Mouse (Mus musculus) stomach, embryonic 16.5 days (tissue): Measurements from ENCODE around the gene Drosha. TPM values are rescaled to one million over a fixed set of nuclear protein-coding genes. Genes with fewer than 3 reads are reported as not detected.
"Not testable (repeated sequence)": the region's sequence is repeated elsewhere in the genome, so short reads cannot be mapped to it uniquely, and the experiment has no call there.

Experiments used
- ATAC-seq: fragments of 200-750 bp; cut with Nextera tagmentation; 2 replicates; pipeline ENCODE4 v1.8.0; 2017; ENCODE audit warnings: moderate number of reproducible peaks, moderate TSS enrichment; ENCODE audit not compliant: insufficient read depth, low FRiP score
- H3K27ac ChIP-seq: fragments of 300-500 bp; sonication (generic); 2 replicates; pipeline ENCODE4 v1.5.1; 2014; ENCODE audit warnings: low read length
- H3K27me3 ChIP-seq: fragments of 300-500 bp; sonication (generic); 2 replicates; pipeline ENCODE4 v1.6.1; 2014; ENCODE audit warnings: low read length, control low read depth, mixed read lengths; ENCODE audit not compliant: control insufficient read depth, insufficient read depth
- H3K36me3 ChIP-seq: fragments of 300-500 bp; sonication (generic); 2 replicates; pipeline ENCODE4 v1.6.1; 2014; ENCODE audit warnings: low read length; ENCODE audit not compliant: control insufficient read depth, insufficient read depth
- H3K4me1 ChIP-seq: fragments of 300-500 bp; sonication (generic); 2 replicates; pipeline ENCODE4 v1.6.1; 2014; ENCODE audit warnings: low read length, control low read depth, mixed read lengths; ENCODE audit not compliant: control insufficient read depth, insufficient read depth
- H3K4me2 ChIP-seq: fragments of 300-500 bp; sonication (generic); 2 replicates; pipeline ENCODE4 v1.6.1; 2014; ENCODE audit warnings: low read depth, low read length, mixed read lengths
- H3K4me3 ChIP-seq: fragments of 300-500 bp; sonication (generic); replicated peaks from 2 replicates; pipeline ENCODE4 v1.5.1; 2014; ENCODE audit warnings: mild to moderate bottlenecking, low read length
- H3K9ac ChIP-seq: fragments of 300-500 bp; sonication (generic); 2 replicates; pipeline ENCODE4 v1.6.1; 2014; ENCODE audit warnings: low read length
- H3K9me3 ChIP-seq: fragments of 300-500 bp; sonication (generic); replicated peaks from 2 replicates; pipeline ENCODE4 v1.6.1; 2016; ENCODE audit warnings: low read length, control low read depth; ENCODE audit not compliant: control insufficient read depth
- WGBS: fragments of 180-500 bp; shearing (Covaris S2); extraction: QIAGEN DNeasy Blood & Tissue Kit; methylation state at CpG from one replicate; pipeline ENCODE4 v1.1.7; 2014; 5-methylcytosine and 5-hydroxymethylcytosine counted together
- polyA plus RNA-seq: library from polyadenylated mRNA; unstranded; fragments of >200 nt; fragmentation: Nextera tagmentation; extraction: Ambion mirVana; gene quantifications from 2 replicates; pipeline ENCODE4 v1.2.1, GENCODE M21; 2015

Gene Drosha
- polyA plus RNA-seq, 1 experiment from 2014 or later, result 29.2 TPM

GRCm38 (mm10) chr15:12904442-12904841 is 79.8 kb downstream of the Drosha start:
- no peaks in the 10 kb centered on the region for H3K9me3 ChIP-seq
- WGBS, result 88% methylated on average over 6 of the region's 6 CpGs
- no peak for ATAC-seq
- H3K27ac ChIP-seq, result no peak overlapping the region
- H3K4me2 ChIP-seq, result no peak overlapping the region
- no peak overlapping the region for H3K4me3 ChIP-seq
- H3K9ac ChIP-seq, result no peak overlapping the region
- H3K36me3 ChIP-seq, result peaks cover 8% of the 10 kb centered on the region
- H3K27me3 ChIP-seq, result no peaks in the 10 kb centered on the region
- no peaks in the 10 kb centered on the region for H3K4me1 ChIP-seq

- H3K4me3 ChIP-seq, result no peak overlapping the region
- H3K27me3 ChIP-seq, result no peaks in the 10 kb centered on the region
- peaks cover 4% of the 10 kb centered on the region; the same call in 1 of the 2 replicates for H3K36me3 ChIP-seq
- no peak overlapping the region for H3K4me2 ChIP-seq
- WGBS, result 69% methylated on average over 19 of the region's 19 CpGs
- H3K9me3 ChIP-seq, result no peaks in the 10 kb centered on the region
- H3K9ac ChIP-seq, result no peak overlapping the region
- H3K27ac ChIP-seq, result no peak overlapping the region
- ATAC-seq, result no peak
- no peaks in the 10 kb centered on the region for H3K4me1 ChIP-seq
Measured at GRCm38 (mm10) chr15:12907962-12908719, 83.5 kb downstream of the Drosha start.

GRCm38 (mm10) chr15:12908720-12909028 is 84.1 kb downstream of the Drosha start:
- peaks cover 4% of the 10 kb centered on the region; the same call in 1 of the 2 replicates for H3K36me3 ChIP-seq
- WGBS, result 54% methylated on average over 4 of the region's 4 CpGs
- no peak for ATAC-seq

DNA sequence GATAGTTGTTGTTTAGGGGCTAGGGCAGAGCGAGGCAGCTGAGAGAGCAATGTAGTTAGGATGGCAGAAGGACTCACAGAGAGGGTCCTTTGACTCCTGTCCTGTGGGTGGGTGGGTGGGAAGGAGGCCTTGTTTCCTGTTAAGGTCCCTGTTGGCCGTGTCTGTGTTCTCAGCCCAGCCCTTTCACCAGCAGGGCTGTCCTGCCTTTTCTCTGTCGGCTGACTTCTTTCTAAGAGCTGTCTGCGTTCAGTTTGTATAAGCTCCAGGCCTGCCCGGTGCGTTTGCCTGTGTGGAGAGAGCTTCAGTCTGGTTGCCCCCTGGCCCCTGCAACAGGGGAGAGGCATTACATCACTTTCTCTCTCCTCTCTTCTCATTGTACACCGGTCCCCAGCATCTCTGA is 84.6 kb downstream of the Drosha start:
- Histone ChIP-seq H3K4me2 (no peak overlapping the region), H3K4me3 (no peak overlapping the region), H3K9ac (no peak overlapping the region), H3K4me1 (no peaks in the 10 kb centered on the region), H3K27ac (no peak overlapping the region), H3K36me3 (peaks cover 9% of the 10 kb centered on the region; the same call in 1 of the 2 replicates), H3K27me3 (no peaks in the 10 kb centered on the region), H3K9me3 (no peaks in the 10 kb centered on the region)
- no peak for ATAC-seq
- WGBS, result 48% methylated on average over 7 of the region's 7 CpGs

More at GRCm38 (mm10) chr15:12908720-12909028, 84.1 kb downstream of the Drosha start:
- no peak overlapping the region for H3K4me2 ChIP-seq
- H3K27ac ChIP-seq, result no peak overlapping the region
- H3K4me1 ChIP-seq, result no peaks in the 10 kb centered on the region
- H3K9me3 ChIP-seq, result no peaks in the 10 kb centered on the region
- H3K27me3 ChIP-seq, result no peaks in the 10 kb centered on the region
- no peak overlapping the region for H3K9ac ChIP-seq
- H3K4me3 ChIP-seq, result no peak overlapping the region

DNA sequence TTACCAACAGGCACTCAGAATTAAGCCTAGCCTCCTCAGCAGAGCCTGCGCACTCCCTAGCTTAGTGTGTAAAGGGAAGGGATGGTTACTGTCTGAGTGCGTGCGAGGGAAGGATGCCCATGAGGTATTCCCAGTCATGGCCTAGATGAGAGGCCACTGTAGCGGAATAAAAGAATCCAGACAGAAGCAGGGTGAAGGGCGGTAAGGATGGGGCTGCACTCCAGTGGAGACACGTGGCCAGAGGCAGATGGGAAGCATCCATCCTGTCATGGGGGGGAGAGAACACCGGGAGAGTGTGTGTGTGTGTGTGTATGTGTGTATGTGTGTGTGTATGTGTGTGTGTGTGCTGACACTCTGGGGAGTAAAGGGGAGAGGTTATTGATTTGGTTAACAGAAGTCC is 86.5 kb downstream of the Drosha start:
- H3K4me2 ChIP-seq, result no peak overlapping the region
- H3K36me3 ChIP-seq, result 0 out of 2 replicates have a peak, but pooled peaks cover 5% of the 10 kb centered on the region
- no peak overlapping the region for H3K9ac ChIP-seq
- 75% methylated on average over 7 of the region's 7 CpGs for WGBS
- H3K4me3 ChIP-seq, result no peak overlapping the region
- no peak overlapping the region for H3K27ac ChIP-seq
- no peak for ATAC-seq
- H3K4me1 ChIP-seq, result no peaks in the 10 kb centered on the region
- H3K27me3 ChIP-seq, result no peaks in the 10 kb centered on the region
- H3K9me3 ChIP-seq, result no peaks in the 10 kb centered on the region

DNA sequence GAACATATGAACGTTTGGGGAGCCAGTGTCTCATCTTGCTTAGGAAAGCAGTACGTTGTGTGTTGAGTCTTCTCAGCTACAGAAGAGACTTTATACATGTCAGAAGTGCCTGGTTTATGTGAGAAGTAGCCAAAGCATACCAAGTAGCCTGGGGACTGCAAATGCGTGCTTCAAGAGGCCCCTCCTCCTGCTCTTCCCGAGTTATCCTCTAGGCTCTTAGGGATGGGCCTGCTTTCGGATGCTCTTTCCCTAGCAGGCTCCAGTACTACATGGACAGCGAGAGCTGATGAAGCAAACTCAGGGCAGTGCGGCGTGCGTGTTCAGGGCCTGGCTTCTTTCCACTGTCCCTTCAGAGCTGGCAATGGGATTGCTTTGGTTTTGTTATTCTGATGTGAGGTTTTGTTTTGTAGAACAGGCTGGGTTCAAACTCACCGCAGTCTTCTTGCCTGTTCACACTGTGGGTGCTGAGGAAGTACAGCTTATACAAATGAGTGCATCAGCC is 91.8 kb downstream of the Drosha start:
- no peaks in the 10 kb centered on the region for H3K9me3 ChIP-seq
- H3K36me3 ChIP-seq, result 0 out of 2 replicates have a peak, but pooled peaks cover 5% of the 10 kb centered on the region
- no peak overlapping the region for H3K4me3 ChIP-seq
- no peaks in the 10 kb centered on the region for H3K27me3 ChIP-seq
- no peak for ATAC-seq
- no peak overlapping the region for H3K27ac ChIP-seq
- 81% methylated on average over 10 of the region's 10 CpGs for WGBS
- H3K9ac ChIP-seq, result no peak overlapping the region
- H3K4me2 ChIP-seq, result no peak overlapping the region
- H3K4me1 ChIP-seq, result no peaks in the 10 kb centered on the region

DNA sequence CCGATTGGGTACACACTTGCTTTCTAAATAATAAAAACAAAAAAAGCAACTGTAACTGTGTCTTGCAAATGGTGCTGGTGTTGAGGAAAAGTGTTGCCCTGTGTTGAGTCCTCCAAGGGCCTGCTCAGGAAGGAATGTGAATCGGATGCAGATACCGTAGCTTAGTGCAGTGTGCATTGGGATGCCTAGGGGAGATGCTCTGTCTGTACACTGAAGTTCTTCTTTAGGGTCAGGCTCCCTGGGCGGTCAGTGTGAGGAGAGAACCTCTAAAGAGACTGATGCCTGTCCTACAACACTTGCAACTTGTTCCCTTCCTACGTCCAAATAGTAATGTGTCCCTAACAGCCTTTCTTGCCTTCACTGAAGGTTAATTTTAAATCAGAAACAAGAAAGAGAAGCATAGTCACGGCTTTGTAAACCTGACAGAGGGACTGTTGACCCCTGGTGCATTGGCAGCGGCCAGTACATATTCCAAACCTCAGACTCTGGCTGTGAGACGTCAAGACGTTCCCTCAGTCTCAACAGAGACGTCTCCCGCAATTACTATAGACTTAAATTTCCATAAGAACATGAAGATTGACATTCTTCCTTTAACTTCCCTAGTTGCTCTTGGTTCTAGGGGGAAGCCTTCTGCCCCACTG is 94.8 kb downstream of the Drosha start:
- H3K9me3 ChIP-seq, H3K9ac ChIP-seq, ATAC-seq, H3K27me3 ChIP-seq, H3K36me3 ChIP-seq, H3K4me3 ChIP-seq, H3K27ac ChIP-seq, H3K4me2 ChIP-seq, H3K4me1 ChIP-seq: not testable (repeated sequence)
- 84% methylated on average over 11 of the region's 11 CpGs for WGBS

DNA sequence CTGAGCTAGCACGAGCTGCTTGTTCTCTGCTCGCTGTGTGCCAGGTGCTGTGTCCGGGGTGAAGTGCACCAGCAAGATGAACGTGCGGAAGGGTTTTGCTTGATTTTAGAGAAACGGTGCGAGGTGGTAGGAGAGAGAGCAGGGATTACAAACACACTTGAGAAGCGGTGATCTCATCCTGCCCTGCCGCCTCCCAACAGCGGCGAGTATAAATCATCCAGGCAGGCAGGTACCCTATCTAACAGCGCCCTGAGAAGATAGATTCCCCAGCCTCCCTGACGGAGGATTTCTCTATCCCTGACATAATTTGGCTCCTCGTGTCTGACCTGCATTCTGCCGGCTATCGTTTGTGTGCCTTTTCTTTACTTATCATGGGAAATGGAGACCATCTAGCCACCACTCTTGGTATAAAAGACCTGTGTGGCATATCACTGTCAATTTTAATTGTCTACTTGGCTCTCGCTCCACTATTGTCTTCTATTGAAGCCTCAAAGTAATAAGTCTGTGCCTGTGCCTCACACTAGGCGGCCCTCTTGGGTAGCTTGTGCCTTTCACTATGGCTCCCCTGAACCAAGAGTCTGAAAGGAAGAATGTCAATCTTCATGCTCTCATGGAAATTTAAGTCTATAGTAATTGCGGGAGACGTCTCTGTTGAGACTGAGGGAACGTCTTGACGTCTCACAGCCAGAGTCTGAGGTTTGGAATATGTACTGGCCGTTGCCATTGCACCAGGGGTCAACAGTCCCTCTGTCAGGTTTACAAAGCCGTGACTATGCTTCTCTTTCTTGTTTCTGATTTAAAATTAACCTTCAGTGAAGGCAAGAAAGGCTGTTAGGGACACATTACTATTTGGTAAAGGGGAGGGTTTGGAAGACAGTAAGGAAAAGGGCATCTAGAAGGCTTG is 95.6 kb downstream of the Drosha start:
- no peak overlapping the region for H3K27ac ChIP-seq
- H3K4me1 ChIP-seq, result no peaks in the 10 kb centered on the region
- H3K4me3 ChIP-seq, result no peak overlapping the region
- H3K4me2 ChIP-seq, result no peak overlapping the region
- no peak overlapping the region for H3K9ac ChIP-seq
- no peaks in the 10 kb centered on the region for H3K36me3 ChIP-seq
- WGBS, result 82% methylated on average over 24 of the region's 24 CpGs
- H3K27me3 ChIP-seq, result no peaks in the 10 kb centered on the region
- H3K9me3 ChIP-seq, result no peaks in the 10 kb centered on the region
- no peak for ATAC-seq
